26 mouse cellular contexts compared by ENCODE assay signal in genomic region chr17:12595846-12596515, GRCm38 (mm10). TPM values are rescaled to one million over a fixed set of nuclear protein-coding genes. Genes with fewer than 3 reads are reported as not detected.
DNase-seq lines count a peak whose midpoint lies in the region; ATAC-seq and TF ChIP-seq lines count a peak whose summit lies in the region.
"Had no signal": no experiment of that assay in that cellular context is flagged by ENCODE, and none has a peak within 500 bp of the region (broad histone marks: within the 10 kb centered on the region; RNA-seq: fewer than 3 reads in every experiment).

No protein-coding gene starts in this region.

- no peak for ATAC-seq in cerebellum, adult (ENCODE audit: insufficient number of reproducible peaks, low FRiP score, low TSS enrichment)
- ATAC-seq in heart, embryonic 12.5 days (ENCODE audit: insufficient number of reproducible peaks, low FRiP score), result no peak
- 0 out of 2 replicates have a peak, but pooled peaks have one; percentile 46 for ATAC-seq in kidney, postnatal 0 days (replicated peaks; ENCODE audit: low FRiP score, low read depth)
- ATAC-seq: forebrain, postnatal 0 days; liver, postnatal 0 days had no signal

- peak; percentile 6 for DNase-seq in cerebellum, adult 9-11 months
- peak; percentile 74 for DNase-seq in heart, adult 11 months
- no peak for DNase-seq in kidney, postnatal 0 days (ENCODE audit: low spot score)
- DNase-seq in kidney, adult 9 months, result no peak
- DNase-seq in brain, embryonic 14.5 days (ENCODE audit: low read depth), result peak; percentile 26
- no peak for DNase-seq in left cerebral cortex, postnatal 25 days (ENCODE audit: low spot score in 2 of 2)
- DNase-seq: adrenal gland, postnatal 25 days; forebrain, postnatal 0 days; gastrocnemius, postnatal 14 days; heart, adult 18-20 months; heart, postnatal 36 days; kidney, adult 11 months; kidney, postnatal 14 days; liver, postnatal 0 days; lung, postnatal 10 days; right cerebral cortex, postnatal 25 days; spleen, adult 18-20 months; thymus, postnatal 4 days had no signal

- H3K9me3 ChIP-seq in heart, embryonic 12.5 days (replicated peaks), result peaks cover 15% of the 10 kb centered on the region
- H3K9me3 ChIP-seq in kidney, postnatal 0 days (replicated peaks; ENCODE audit: low read length), result no peaks in the 10 kb centered on the region
- H3K9me3 ChIP-seq: heart, embryonic 15.5 days; neural tube, embryonic 15.5 days had no signal

- no peak overlapping the region for H3K27ac ChIP-seq in heart, embryonic 12.5 days (ENCODE audit: poor library complexity, severe bottlenecking)
- no peak overlapping the region for H3K27ac ChIP-seq in kidney, postnatal 0 days
- H3K27ac ChIP-seq: heart, embryonic 15.5 days; limb, embryonic 12.5 days; midbrain, embryonic 10.5 days; neural tube, embryonic 15.5 days had no signal

- no peak overlapping the region for H3K4me3 ChIP-seq in heart, embryonic 12.5 days
- no peak overlapping the region for H3K4me3 ChIP-seq in kidney, postnatal 0 days (replicated peaks; ENCODE audit: low read depth, low read length)
- H3K4me3 ChIP-seq: heart, embryonic 15.5 days; limb, embryonic 12.5 days; midbrain, embryonic 10.5 days; neural tube, embryonic 15.5 days had no signal

- H3K4me2 ChIP-seq in heart, embryonic 12.5 days, result no peak overlapping the region
- no peak overlapping the region for H3K4me2 ChIP-seq in kidney, postnatal 0 days (ENCODE audit: low read length)
- H3K4me2 ChIP-seq: heart, embryonic 15.5 days; limb, embryonic 12.5 days; liver, embryonic 11.5 days; neural tube, embryonic 15.5 days had no signal

- whole genome bisulfite sequencing in heart, embryonic 12.5 days, result 74% methylated on average over 12 of the region's 13 CpGs
- 74% methylated on average over 13 of the region's 13 CpGs for WGBS in kidney, postnatal 0 days

- no peaks in the 10 kb centered on the region for H3K4me1 ChIP-seq in heart, embryonic 12.5 days (replicated peaks)
- H3K4me1 ChIP-seq in kidney, postnatal 0 days (replicated peaks; ENCODE audit: insufficient read depth, low read length), result no peaks in the 10 kb centered on the region
- H3K4me1 ChIP-seq: heart, embryonic 15.5 days; limb, embryonic 12.5 days; midbrain, embryonic 10.5 days; neural tube, embryonic 15.5 days had no signal

- intact Hi-C loops in left cerebral cortex, postnatal 25 days (cut with DNase I), result no loop called here

- H3K27me3 ChIP-seq in heart, embryonic 12.5 days (replicated peaks), result no peaks in the 10 kb centered on the region
- H3K27me3 ChIP-seq in kidney, postnatal 0 days (ENCODE audit: insufficient read depth, low read length), result no peaks in the 10 kb centered on the region
- H3K27me3 ChIP-seq: heart, embryonic 15.5 days; limb, embryonic 12.5 days; neural tube, embryonic 15.5 days had no signal

- no peak for TF ChIP-seq POLR2A in brain, embryonic 14.5 days (IDR thresholded peaks at IDR 0.05; ENCODE audit: borderline replicate concordance, extremely low read depth, insufficient read depth, insufficient read length, poor library complexity, severe bottlenecking)

- no peaks in the 10 kb centered on the region for H3K36me3 ChIP-seq in heart, embryonic 12.5 days
- H3K36me3 ChIP-seq in kidney, postnatal 0 days (ENCODE audit: insufficient read depth, low read length), result no peaks in the 10 kb centered on the region
- H3K36me3 ChIP-seq: heart, embryonic 15.5 days; limb, embryonic 12.5 days; midbrain, embryonic 10.5 days; neural tube, embryonic 15.5 days had no signal

- TF ChIP-seq CTCF in kidney, postnatal 0 days (IDR thresholded peaks at IDR 0.05; ENCODE audit: low read depth), result no peak
- no peak for TF ChIP-seq CTCF in brain, embryonic 14.5 days (IDR thresholded peaks at IDR 0.05; ENCODE audit: borderline replicate concordance, extremely low read depth, insufficient read depth, insufficient read length)

- no peak overlapping the region for H3K9ac ChIP-seq in heart, embryonic 12.5 days
- H3K9ac ChIP-seq in kidney, postnatal 0 days (ENCODE audit: low read depth, low read length), result no peak overlapping the region
- H3K9ac ChIP-seq: forebrain, postnatal 0 days; heart, embryonic 15.5 days; limb, embryonic 12.5 days; liver, postnatal 0 days; neural tube, embryonic 15.5 days had no signal

RNA-seq across cellular contexts. Expression of gene Slc22a2, which starts 12.0 kb away (rescaled TPM):
- polyA plus RNA-seq in heart, embryonic 12.5 days (2016; fragmentation: Nextera tagmentation; extraction: Ambion mirVana), result not detected in 2 replicates
- 55.6 and 65.6 TPM in 2 replicates for polyA plus RNA-seq in kidney, postnatal 0 days (2015; fragmentation: Nextera tagmentation; extraction: Ambion mirVana)
- polyA plus RNA-seq in brain, embryonic 14.5 days (2012; rRNA removed), result 0.91 and 1.2 TPM in 2 replicates
- 1 to 10 TPM in 1 of 2 experiments, under 1 TPM in 1; 0.96 to 1.1 TPM for total RNA-seq in left cerebral cortex, postnatal 25 days (2021)
- total RNA-seq: gastrocnemius, postnatal 14 days; heart, adult 18-20 months; heart, postnatal 36 days had no signal
- polyA plus RNA-seq: heart, embryonic 15.5 days; limb, embryonic 12.5 days; liver, embryonic 11.5 days; midbrain, embryonic 10.5 days; testis, adult 2 months had no signal

Comparison
In these comparisons a context has a peak if more than half of its experiments do, and no peak if none do; other contexts are left out.
1. DNase-seq: peak in cerebellum, adult 9-11 months (single experiment), heart, adult 11 months (single experiment) and brain, embryonic 14.5 days (single experiment); none in kidney, postnatal 0 days (single experiment), kidney, adult 9 months (single experiment) and left cerebral cortex, postnatal 25 days (0 of 2).
2. RNA of gene Slc22a2, which starts 12.0 kb away (polyA plus RNA-seq): 55.6 to 65.6 TPM in kidney, postnatal 0 days; 0.91 to 1.2 TPM in brain, embryonic 14.5 days and not detected in heart, embryonic 12.5 days; every median in the first group is over 10 times any median in the second.